Mouse (Mus musculus): ENCODE measurements around the gene Slc25a41. TPM values are rescaled to one million over a fixed set of nuclear protein-coding genes. Genes with fewer than 3 reads are reported as not detected.

The Slc25a41 gene
- polyA plus RNA-seq (2016; fragmentation: Nextera tagmentation; extraction: Ambion mirVana): 0.10 TPM in 1 of 2 replicates, not detected in the other

DNA sequence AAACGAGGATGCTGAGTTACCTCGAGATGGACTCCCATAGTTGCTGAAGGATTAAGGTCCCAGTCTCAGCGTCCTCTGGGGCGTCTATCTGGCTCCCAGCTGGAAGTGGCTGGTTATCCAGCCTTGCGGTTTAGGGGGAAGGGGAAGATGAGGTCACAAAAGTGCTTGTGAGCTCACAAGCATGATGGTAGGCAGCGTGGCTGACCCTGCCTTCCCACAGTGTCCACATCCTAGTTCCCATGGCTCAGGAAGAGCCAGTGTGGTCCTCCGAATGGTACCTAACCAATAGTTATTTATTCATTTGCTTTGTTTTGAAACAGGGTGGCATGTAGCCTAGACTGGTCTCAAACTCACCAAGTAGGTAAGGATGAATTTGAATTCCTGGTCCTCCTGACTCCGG, at the start of gene Slc25a41:
Slc25a41 (minus strand) TSS at position 101 of the 400 bp plus-strand sequence.
- DNase-seq (ENCODE audit: low spot score): no peak
- no peak within 1 kb of the TSS for H3K27ac ChIP-seq (replicated peaks)
- 70% methylated on average over 8 of the region's 8 CpGs for WGBS
- H3K9me3 ChIP-seq (replicated peaks): no peaks in the 10 kb centered on the region
- peaks cover 31% of the 10 kb centered on the region for H3K27me3 ChIP-seq (ENCODE audit: low read depth, poor library complexity, severe bottlenecking)
- H3K4me3 ChIP-seq: no peak within 1 kb of the TSS
- peaks cover 20% of the 10 kb centered on the region for H3K36me3 ChIP-seq
- peaks cover 6% of the 10 kb centered on the region; the same call in 1 of the 2 replicates for H3K4me1 ChIP-seq

DNA sequence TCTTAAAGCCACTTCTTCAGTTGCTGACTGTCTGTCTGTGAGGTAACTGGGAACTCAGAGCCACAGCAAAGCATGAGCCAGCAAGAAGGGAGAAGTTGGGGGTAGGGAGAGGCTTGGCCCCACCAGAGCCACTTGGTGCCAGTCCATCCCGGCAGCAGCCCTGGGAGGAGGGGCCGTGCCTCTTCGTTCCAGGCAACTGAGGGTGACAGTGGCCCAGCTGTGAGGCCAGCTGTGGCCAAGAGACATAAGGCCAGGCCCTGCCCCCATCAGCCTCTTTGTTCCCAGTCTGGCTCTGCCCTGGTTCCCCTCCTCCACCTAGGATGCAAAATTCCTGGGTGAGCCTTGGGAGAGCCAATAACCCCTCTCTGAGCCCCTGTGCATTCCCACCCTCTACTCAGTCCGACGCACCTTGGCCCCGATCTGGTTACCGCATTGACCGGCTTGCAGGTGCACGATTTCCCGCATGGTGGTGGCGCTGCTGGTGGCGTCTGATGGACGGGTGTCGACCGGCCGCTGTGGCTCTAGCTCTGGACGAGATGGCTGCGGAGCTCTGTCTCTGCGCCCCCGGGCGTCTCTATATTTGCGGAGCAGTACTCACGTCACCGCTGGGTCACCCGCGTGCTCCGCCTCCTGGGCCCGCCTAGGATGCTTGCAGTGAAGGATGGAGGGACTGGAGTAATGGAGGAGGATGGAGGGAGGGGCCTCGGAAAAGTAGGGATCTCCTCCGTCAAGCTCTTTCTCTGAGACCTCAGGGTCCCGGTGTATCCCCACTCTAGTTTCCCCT, 45.8 kb upstream of the Slc25a41 start, which contains the start of gene Tubb4a:
Tubb4a (minus strand) TSS at position 734 of the 784 bp plus-strand sequence.
- peak within 1 kb of the TSS; percentile 56 for H3K4me3 ChIP-seq
- peaks cover 26% of the 10 kb centered on the region for H3K36me3 ChIP-seq
- no peaks in the 10 kb centered on the region for H3K9me3 ChIP-seq (replicated peaks)
- DNase-seq (ENCODE audit: low spot score): peak; percentile 70
- H3K4me1 ChIP-seq: peaks cover 13% of the 10 kb centered on the region
- H3K27me3 ChIP-seq (ENCODE audit: low read depth, poor library complexity, severe bottlenecking): peaks cover 26% of the 10 kb centered on the region
- H3K27ac ChIP-seq (replicated peaks): peak within 1 kb of the TSS; percentile 83
- under 1% methylated on average over 31 of the region's 31 CpGs for WGBS

DNA sequence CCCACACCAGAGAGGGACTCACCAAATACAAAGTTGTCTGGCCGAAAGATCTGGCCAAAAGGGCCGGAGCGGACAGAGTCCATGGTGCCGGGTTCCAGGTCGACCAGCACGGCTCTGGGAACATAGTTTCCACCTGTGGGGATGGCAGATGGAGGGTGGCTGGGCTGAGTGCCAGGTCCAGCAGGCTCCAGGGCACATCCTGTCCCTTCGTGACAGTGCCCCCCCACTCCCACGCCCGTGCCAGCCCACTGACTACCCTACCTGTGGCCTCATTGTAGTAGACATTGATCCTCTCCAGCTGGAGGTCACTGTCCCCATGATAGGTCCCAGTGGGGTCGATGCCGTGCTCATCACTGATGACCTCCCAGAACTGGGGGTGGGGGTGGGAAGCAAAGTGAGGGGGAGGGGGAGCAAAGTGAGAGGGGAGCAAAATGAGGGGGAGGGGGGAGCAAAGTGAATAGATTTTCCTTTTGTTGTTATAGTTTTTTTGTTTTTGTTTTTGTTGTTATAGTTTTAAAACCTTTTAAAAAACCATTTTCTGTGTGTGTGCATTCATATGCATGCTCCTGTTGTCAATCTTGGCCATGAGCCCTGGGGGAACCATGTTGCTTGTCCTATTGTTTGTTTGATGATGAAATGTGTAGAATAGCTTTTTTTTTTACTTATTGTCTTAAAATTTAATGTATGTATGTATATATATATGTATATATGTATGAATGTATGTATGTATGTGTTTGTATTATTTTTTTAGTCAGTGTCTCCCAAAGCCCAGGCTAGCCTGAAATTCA, 44.7 kb upstream of the Slc25a41 start:
- DNase-seq (ENCODE audit: low spot score): no peak

DNA sequence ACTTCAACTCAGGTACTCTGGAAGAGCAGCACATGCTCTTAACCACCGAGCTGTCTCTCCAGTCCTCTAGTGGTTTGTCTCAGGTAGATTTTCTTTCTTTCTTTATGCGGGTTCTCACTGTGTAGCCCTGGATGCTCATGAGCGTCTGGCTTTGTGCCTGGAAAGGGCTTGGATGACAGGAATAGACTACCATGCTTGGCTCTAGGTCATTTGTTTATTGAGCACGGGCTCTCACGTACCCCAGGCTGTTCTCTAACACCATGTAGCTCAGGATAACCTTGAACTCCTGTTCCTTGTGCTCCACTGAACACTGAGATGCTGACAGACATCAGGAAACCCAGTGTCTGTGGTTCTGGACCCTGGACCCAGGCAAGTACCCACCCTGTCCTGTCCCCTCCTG, 41.0 kb upstream of the Slc25a41 start:
- no peaks in the 10 kb centered on the region for H3K9me3 ChIP-seq (replicated peaks)
- H3K36me3 ChIP-seq: peaks cover 49% of the 10 kb centered on the region
- H3K27ac ChIP-seq (replicated peaks): no peak overlapping the region
- H3K4me1 ChIP-seq: peaks cover 15% of the 10 kb centered on the region
- no peak for DNase-seq (ENCODE audit: low spot score)
- no peak overlapping the region for H3K4me3 ChIP-seq
- WGBS: 87% methylated on average over 5 of the region's 5 CpGs
- peaks cover 8% of the 10 kb centered on the region for H3K27me3 ChIP-seq (ENCODE audit: low read depth, poor library complexity, severe bottlenecking)

More for the DNA sequence above, 44.7 kb upstream of the Slc25a41 start:
- peaks cover 26% of the 10 kb centered on the region for H3K27me3 ChIP-seq (ENCODE audit: low read depth, poor library complexity, severe bottlenecking)
- H3K36me3 ChIP-seq: peaks cover 32% of the 10 kb centered on the region
- peak overlapping the region; percentile 56; the same call in 1 of the 2 replicates for H3K4me3 ChIP-seq
- peaks cover 13% of the 10 kb centered on the region for H3K4me1 ChIP-seq
- 92% methylated on average over 11 of the region's 11 CpGs for WGBS
- H3K9me3 ChIP-seq (replicated peaks): no peaks in the 10 kb centered on the region
- no peak overlapping the region for H3K27ac ChIP-seq (replicated peaks)

DNA sequence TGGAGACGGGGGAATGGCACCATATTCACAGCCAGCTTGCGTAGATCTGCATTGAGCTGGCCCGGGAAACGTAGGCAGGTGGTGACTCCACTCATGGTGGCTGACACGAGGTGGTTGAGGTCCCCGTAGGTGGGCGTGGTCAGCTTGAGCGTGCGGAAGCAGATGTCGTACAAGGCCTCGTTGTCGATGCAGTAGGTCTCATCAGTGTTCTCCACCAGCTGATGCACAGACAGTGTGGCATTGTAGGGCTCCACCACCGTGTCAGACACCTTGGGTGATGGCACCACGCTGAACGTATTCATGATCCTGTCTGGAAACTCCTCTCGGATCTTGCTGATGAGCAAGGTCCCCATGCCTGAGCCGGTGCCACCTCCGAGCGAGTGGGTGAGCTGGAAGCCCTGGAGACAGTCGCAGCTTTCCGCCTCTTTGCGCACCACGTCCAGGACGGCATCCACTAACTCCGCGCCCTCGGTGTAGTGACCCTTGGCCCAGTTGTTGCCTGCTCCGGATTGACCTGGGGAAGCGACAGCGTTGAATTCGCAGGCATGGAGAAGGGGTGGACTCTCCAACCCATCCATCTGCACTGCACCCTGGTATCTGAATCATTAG, 39.9 kb upstream of the Slc25a41 start:
- Histone ChIP-seq H3K4me3 (no peak overlapping the region), H3K27ac (replicated peaks) (no peak overlapping the region), H3K36me3 (peaks cover 49% of the 10 kb centered on the region), H3K4me1 (peaks cover 5% of the 10 kb centered on the region; the same call in 1 of the 2 replicates), H3K27me3 (ENCODE audit: low read depth, poor library complexity, severe bottlenecking) (no peaks in the 10 kb centered on the region), H3K9me3 (replicated peaks) (no peaks in the 10 kb centered on the region)
- WGBS: 95% methylated on average over 31 of the region's 31 CpGs
- no peak for DNase-seq (ENCODE audit: low spot score)

DNA sequence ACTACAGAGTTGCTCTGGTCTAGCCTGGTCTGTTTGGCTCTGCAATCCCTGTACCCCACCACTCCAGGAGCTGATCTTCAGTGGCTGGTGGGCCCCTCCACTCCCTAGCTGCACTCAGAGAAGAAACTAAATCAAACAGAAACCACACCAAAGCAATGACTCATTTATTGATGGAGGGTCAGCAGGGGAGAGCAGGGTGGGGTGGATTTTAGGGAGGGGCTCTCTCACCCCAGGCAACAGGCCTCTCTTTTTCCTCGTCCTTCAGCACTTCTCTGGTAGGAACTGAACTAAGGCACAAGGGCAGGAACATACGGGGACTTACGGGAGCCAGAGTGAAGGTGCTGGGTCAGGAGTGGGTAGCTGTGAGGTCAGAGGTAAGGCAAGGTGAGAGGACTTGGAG, 38.5 kb upstream of the Slc25a41 start:
- DNase-seq (ENCODE audit: low spot score): no peak
- H3K36me3 ChIP-seq: peaks cover 39% of the 10 kb centered on the region
- H3K27ac ChIP-seq (replicated peaks): no peak overlapping the region
- WGBS: 78% methylated on average over 3 of the region's 3 CpGs
- H3K27me3 ChIP-seq (ENCODE audit: low read depth, poor library complexity, severe bottlenecking): no peaks in the 10 kb centered on the region
- H3K4me3 ChIP-seq: no peak overlapping the region
- 0 out of 2 replicates have a peak, but pooled peaks cover 5% of the 10 kb centered on the region for H3K4me1 ChIP-seq
- H3K9me3 ChIP-seq (replicated peaks): no peaks in the 10 kb centered on the region

DNA sequence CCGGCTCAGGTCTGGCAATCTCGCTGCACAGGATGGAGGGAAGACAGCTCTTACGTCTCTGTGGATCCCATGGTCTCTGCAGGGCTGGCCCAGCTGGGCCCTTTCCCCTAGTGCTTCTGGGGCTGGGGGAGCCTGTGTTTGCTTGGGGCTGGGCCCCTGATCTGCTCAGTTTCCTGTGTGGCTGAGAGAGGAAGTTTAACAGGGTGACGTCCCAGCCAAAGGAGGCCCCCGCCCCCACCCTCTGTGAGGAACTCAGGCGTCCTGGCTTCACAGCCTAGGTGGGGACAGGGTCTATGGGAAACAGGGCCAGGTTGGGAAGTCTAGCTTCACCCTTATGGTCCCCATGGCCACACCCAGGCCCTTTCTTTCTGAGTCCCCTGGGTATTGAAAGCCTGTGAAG, 36.9 kb upstream of the Slc25a41 start, which contains the start of gene Dennd1c:
Dennd1c (minus strand) TSS at position 179 of the 400 bp plus-strand sequence.
- DNase-seq (ENCODE audit: low spot score): no peak
- 60% methylated on average over 6 of the region's 6 CpGs for WGBS
- peaks cover 26% of the 10 kb centered on the region for H3K36me3 ChIP-seq

DNA sequence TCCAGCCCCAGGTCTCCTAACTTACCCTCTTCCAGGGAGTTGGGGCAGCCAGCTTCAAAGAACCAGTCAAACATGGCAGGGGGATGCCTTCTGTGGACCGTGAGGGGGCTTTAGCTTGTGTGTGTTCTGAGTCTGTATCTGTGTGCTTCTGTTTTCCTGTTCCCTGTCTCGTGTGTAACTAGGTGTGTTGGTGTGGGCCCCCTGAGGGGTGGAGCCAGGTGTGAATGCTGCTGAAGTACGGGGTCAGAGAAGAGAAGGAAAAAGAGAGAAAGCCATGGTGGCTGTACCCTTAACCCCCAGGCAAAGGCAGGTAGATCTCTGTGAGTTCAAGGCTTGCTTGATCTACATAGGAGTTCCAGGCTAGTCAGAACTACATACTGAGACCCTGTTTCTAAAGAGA, 35.5 kb upstream of the Slc25a41 start:
- peaks cover 24% of the 10 kb centered on the region for H3K36me3 ChIP-seq
- DNase-seq (ENCODE audit: low spot score): no peak
- H3K4me1 ChIP-seq: peaks cover 9% of the 10 kb centered on the region; the same call in 1 of the 2 replicates
- H3K9me3 ChIP-seq (replicated peaks): no peaks in the 10 kb centered on the region
- H3K27ac ChIP-seq (replicated peaks): no peak overlapping the region
- WGBS: 67% methylated on average over 3 of the region's 3 CpGs
- H3K4me3 ChIP-seq: no peak overlapping the region
- peaks cover 7% of the 10 kb centered on the region for H3K27me3 ChIP-seq (ENCODE audit: low read depth, poor library complexity, severe bottlenecking)

More for the DNA sequence above, 36.9 kb upstream of the Slc25a41 start, which contains the start of gene Dennd1c:
- Histone ChIP-seq H3K9me3 (replicated peaks) (no peaks in the 10 kb centered on the region), H3K27ac (replicated peaks) (no peak within 1 kb of the TSS), H3K4me1 (peaks cover 9% of the 10 kb centered on the region; the same call in 1 of the 2 replicates), H3K27me3 (ENCODE audit: low read depth, poor library complexity, severe bottlenecking) (no peaks in the 10 kb centered on the region), H3K4me3 (no peak within 1 kb of the TSS)

DNA sequence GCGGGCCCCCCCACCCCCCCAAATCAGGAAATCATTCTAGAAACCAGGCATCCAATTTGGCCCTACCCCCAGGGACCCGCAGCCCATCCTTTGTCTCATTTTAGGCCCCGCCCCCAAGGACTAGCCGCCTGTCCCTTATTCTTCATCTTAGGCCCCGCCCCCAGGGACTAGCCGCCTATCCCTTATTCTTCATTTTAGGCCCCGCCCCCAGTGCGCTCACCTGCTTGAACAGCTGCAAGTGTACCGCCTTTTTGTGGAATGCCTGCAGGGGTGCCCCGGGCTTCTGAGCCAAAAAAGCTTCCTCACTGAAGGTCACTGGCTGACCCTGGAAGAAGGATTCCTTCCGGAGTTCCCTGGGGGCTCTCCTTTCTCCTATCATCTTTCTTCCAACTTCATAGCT, 29.2 kb upstream of the Slc25a41 start:
- Histone ChIP-seq H3K27me3 (ENCODE audit: low read depth, poor library complexity, severe bottlenecking) (peaks cover 23% of the 10 kb centered on the region), H3K36me3 (no peaks in the 10 kb centered on the region), H3K9me3 (replicated peaks) (no peaks in the 10 kb centered on the region), H3K27ac (replicated peaks) (peak overlapping the region; percentile 57), H3K4me3 (peak overlapping the region; percentile 41), H3K4me1 (peaks cover 17% of the 10 kb centered on the region)
- WGBS: 3% methylated on average over 11 of the region's 11 CpGs
- DNase-seq (ENCODE audit: low spot score): peak; percentile 63

DNA sequence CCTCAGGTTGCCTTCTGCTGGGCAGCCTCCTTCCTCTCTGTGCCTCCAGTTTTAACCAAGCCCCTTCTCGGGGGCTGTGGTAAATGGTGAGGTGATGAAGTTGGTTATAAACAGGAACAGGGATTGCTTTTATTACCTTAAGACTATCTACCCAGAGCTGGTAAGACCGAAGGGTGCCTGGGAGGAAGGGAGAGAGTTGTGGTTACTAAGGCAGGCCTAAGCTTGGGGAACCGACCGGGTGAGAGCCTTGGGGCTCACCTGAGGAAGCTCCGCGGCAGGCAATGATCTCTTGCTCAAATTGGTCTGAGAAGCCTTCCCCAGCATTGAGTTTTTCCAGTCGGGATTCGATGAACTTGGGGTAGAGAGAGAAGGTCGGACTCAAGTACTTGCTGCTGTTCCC, 28.8 kb upstream of the Slc25a41 start:
- WGBS: 11% methylated on average over 9 of the region's 9 CpGs
- Histone ChIP-seq H3K4me3 (peak overlapping the region; percentile 41), H3K27ac (replicated peaks) (peak overlapping the region; percentile 57), H3K36me3 (no peaks in the 10 kb centered on the region), H3K9me3 (replicated peaks) (no peaks in the 10 kb centered on the region), H3K27me3 (ENCODE audit: low read depth, poor library complexity, severe bottlenecking) (peaks cover 26% of the 10 kb centered on the region), H3K4me1 (peaks cover 17% of the 10 kb centered on the region)
- no peak for DNase-seq (ENCODE audit: low spot score)

DNA sequence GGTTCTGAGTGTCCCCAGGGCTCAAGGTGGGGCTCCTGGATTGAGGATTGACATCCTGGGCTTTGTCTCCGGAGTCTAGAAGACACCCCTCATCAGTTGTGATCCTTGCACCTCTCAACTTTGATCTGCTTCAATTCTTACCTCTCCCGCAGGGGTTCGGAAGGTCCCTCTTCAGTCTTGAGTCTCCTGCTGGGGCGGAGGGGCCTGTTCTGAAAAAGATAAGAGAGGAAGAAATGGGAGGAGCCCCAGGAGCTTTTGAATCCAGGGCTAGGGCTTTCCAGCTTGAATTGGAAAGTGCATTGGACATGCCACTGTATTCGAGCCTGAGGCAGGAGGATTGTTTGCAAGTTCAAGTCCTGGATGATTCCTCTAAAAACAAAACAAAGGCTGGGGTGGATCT, 25.5 kb upstream of the Slc25a41 start:
- 55% methylated on average over 5 of the region's 5 CpGs for WGBS
- Histone ChIP-seq H3K4me1 (peaks cover 21% of the 10 kb centered on the region), H3K27ac (replicated peaks) (no peak overlapping the region), H3K27me3 (ENCODE audit: low read depth, poor library complexity, severe bottlenecking) (peaks cover 51% of the 10 kb centered on the region), H3K9me3 (replicated peaks) (no peaks in the 10 kb centered on the region), H3K36me3 (no peaks in the 10 kb centered on the region), H3K4me3 (no peak overlapping the region)
- no peak for DNase-seq (ENCODE audit: low spot score)

DNA sequence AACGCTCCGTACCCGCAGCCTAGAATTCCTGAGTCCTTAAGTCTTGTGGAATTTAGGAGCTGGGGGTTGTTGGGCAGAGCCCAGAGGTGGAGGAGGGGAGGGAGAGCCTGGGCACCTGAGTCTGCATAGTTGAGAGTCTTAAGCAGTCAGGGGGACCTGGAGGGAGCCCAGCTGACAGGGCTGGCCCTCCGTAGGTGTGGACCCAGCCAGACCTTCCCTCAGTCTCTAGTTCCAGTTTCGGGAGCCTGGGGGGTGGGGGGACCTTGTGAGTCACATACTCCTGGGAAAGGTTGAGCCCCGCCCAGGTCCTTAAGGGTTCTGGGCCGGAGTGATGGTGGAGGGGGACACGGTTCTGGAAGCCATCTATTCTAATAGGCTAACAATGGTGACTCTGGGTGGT, 21.6 kb upstream of the Slc25a41 start:
- no peak for DNase-seq (ENCODE audit: low spot score)
- no peak overlapping the region for H3K27ac ChIP-seq (replicated peaks)
- no peak overlapping the region for H3K4me3 ChIP-seq
- H3K4me1 ChIP-seq: peaks cover 45% of the 10 kb centered on the region
- H3K9me3 ChIP-seq (replicated peaks): no peaks in the 10 kb centered on the region
- H3K36me3 ChIP-seq: no peaks in the 10 kb centered on the region
- WGBS: 9% methylated on average over 8 of the region's 8 CpGs
- peaks cover 57% of the 10 kb centered on the region for H3K27me3 ChIP-seq (ENCODE audit: low read depth, poor library complexity, severe bottlenecking)
